Mouse (Mus musculus): ENCODE results near the gene Olfr1291-ps1.

- TF ChIP-seq CTCF (IDR thresholded peaks at IDR 0.05; ENCODE audit: low read depth), result no peak
- TF ChIP-seq EP300 (optimal IDR thresholded peaks at IDR 0.05), result no peak
Measured at GRCm38 (mm10) chr2:111473801-111474200, 23.2 kb upstream of the Olfr1291-ps1 start, which contains the start of gene Olfr1288.

All from stomach, postnatal 0 days (tissue).